Mouse (Mus musculus) adrenal gland, adult (tissue): ENCODE measurements around the gene Nxpe3.

Experiments used
- DNase-seq, 2 experiments: peaks; one replicate each; pipeline ENCODE4 v3.0.0; 2022 to 2023; ENCODE audit warnings: low spot score in 1 of 2; ENCODE audit not compliant: inconsistent age in 2 of 2

The Nxpe3 gene

GRCm38 (mm10) chr16:55813916-55814315, 81.2 kb downstream of the Nxpe3 start:
- peak in 1 of 2 experiments; percentile 43 for DNase-seq

GRCm38 (mm10) chr16:55811792-55812191, 83.3 kb downstream of the Nxpe3 start:
- no peak for DNase-seq

GRCm38 (mm10) chr16:55809779-55810514, 85.1 kb downstream of the Nxpe3 start:
- DNase-seq = no peak

GRCm38 (mm10) chr16:55809345-55809744, 85.7 kb downstream of the Nxpe3 start:
- DNase-seq = no peak

GRCm38 (mm10) chr16:55807505-55807932, 87.6 kb downstream of the Nxpe3 start:
- DNase-seq = no peak

- DNase-seq = no peak
Observed at GRCm38 (mm10) chr16:55804799-55805198, 90.3 kb downstream of the Nxpe3 start.

- DNase-seq = no peak
Observed at GRCm38 (mm10) chr16:55801629-55802028, 93.5 kb downstream of the Nxpe3 start.

- peak in 1 of 2 experiments; percentile 54 for DNase-seq
Observed at GRCm38 (mm10) chr16:55798845-55799244, 96.2 kb downstream of the Nxpe3 start.

- no peak for DNase-seq
Observed at GRCm38 (mm10) chr16:55790326-55790725, 104.8 kb downstream of the Nxpe3 start.
